Mouse (Mus musculus) gastrocnemius, postnatal 4 days (tissue): Measurements from ENCODE around the gene Ergic1. TPM values are rescaled to one million over a fixed set of nuclear protein-coding genes. Genes with fewer than 3 reads are reported as not detected.

ENCODE experiments used
- DNase-seq, 2 experiments: peaks; one replicate each; pipeline ENCODE4 v3.0.0; 2021 to 2022; ENCODE audit warnings: low spot score in 2 of 2, mixed read lengths in 2 of 2
- total RNA-seq, 2 experiments: library from RNA; stranded (reverse); gene quantifications; 2 replicates each; pipeline ENCODE4 v1.2.3; 2021

The Ergic1 gene
- total RNA-seq, 2 experiments from 2014 or later: 150 to 167 TPM

GRCm38 (mm10) chr17:26535251-26536136, 25.8 kb upstream of the Ergic1 start:
- no peak for DNase-seq

- no peak for DNase-seq
Measured at GRCm38 (mm10) chr17:26537722-26538471, 23.4 kb upstream of the Ergic1 start.

- no peak for DNase-seq
Measured at GRCm38 (mm10) chr17:26540083-26540482, 21.2 kb upstream of the Ergic1 start.

GRCm38 (mm10) chr17:26544319-26544963, 16.8 kb upstream of the Ergic1 start:
- no peak for DNase-seq

- DNase-seq: peak in 1 of 2 experiments; percentile 61
Measured at GRCm38 (mm10) chr17:26547771-26548170, 13.5 kb upstream of the Ergic1 start.

- DNase-seq: no peak
Measured at GRCm38 (mm10) chr17:26548566-26548965, 12.7 kb upstream of the Ergic1 start.

- DNase-seq: no peak
Measured at GRCm38 (mm10) chr17:26549148-26549809, 12.0 kb upstream of the Ergic1 start.

GRCm38 (mm10) chr17:26551104-26551503, 10.2 kb upstream of the Ergic1 start:
- no peak for DNase-seq

- no peak for DNase-seq
Measured at GRCm38 (mm10) chr17:26553033-26553432, 8.3 kb upstream of the Ergic1 start.

GRCm38 (mm10) chr17:26560526-26561289, 581 bp upstream of the Ergic1 start:
- DNase-seq: no peak

GRCm38 (mm10) chr17:26561651-26562181, 427 bp downstream of the Ergic1 start, which contains the start of gene Dusp1:
Gene Dusp1 (minus strand): TSS chr17:26562128.
- DNase-seq: peak in 1 of 2 experiments; percentile 42

GRCm38 (mm10) chr17:26562292-26562691, 1.0 kb downstream of the Ergic1 start:
- no peak for DNase-seq

- DNase-seq: no peak
Measured at GRCm38 (mm10) chr17:26563476-26563875, 2.2 kb downstream of the Ergic1 start.

GRCm38 (mm10) chr17:26564439-26564838, 3.1 kb downstream of the Ergic1 start:
- no peak for DNase-seq

GRCm38 (mm10) chr17:26567142-26567817, 6.0 kb downstream of the Ergic1 start:
- DNase-seq: no peak

- DNase-seq: no peak
Measured at GRCm38 (mm10) chr17:26567818-26568173, 6.5 kb downstream of the Ergic1 start.

- DNase-seq: no peak
Measured at GRCm38 (mm10) chr17:26569594-26570350, 8.5 kb downstream of the Ergic1 start.

GRCm38 (mm10) chr17:26570651-26571118, 9.4 kb downstream of the Ergic1 start:
- DNase-seq: no peak

- DNase-seq: no peak
Measured at GRCm38 (mm10) chr17:26571377-26571776, 10.1 kb downstream of the Ergic1 start.
